Comparison of ENCODE assay signal across 26 mouse cellular contexts in the genomic region with DNA sequence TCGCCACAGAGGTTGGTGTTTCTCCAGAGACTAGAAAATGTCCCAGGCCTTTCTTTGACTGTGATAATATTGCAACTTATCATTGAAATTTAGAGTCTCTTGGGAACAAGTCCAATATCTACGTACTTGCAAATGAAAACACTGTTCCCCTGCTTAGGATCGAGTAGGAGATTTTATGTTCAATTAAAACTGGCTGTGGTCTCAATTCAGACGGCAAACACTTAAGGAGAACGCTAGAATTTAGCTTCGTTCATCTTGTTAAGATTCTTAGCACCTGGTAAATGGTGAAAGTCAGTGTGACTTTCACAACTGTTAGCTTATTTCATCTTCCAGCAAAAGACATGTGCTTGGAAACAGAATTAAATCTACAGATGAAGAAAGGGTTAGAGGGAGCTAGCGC. TPM values are rescaled to one million over a fixed set of nuclear protein-coding genes. Genes with fewer than 3 reads are reported as not detected.
"Had no signal": no experiment of that assay in that cellular context is flagged by ENCODE, and none has a peak within 500 bp of the region (broad histone marks: within the 10 kb centered on the region; RNA-seq: fewer than 3 reads in every experiment).

No protein-coding gene starts in this region.

- H3K27me3 ChIP-seq: lung, embryonic 15.5 days; megakaryocyte, embryonic 14.5 days; midbrain, embryonic 13.5 days; midbrain, embryonic 15.5 days had no signal

- H3K9me3 ChIP-seq: lung, embryonic 15.5 days; midbrain, embryonic 13.5 days; midbrain, embryonic 15.5 days had no signal

- H3K4me1 ChIP-seq: lung, embryonic 15.5 days; megakaryocyte, embryonic 14.5 days; midbrain, embryonic 13.5 days; midbrain, embryonic 15.5 days had no signal

- ATAC-seq: liver, postnatal 0 days; lung, postnatal 0 days; midbrain, embryonic 13.5 days had no signal

- H3K36me3 ChIP-seq: lung, embryonic 15.5 days; midbrain, embryonic 13.5 days; midbrain, embryonic 15.5 days had no signal

- DNase-seq: liver, postnatal 0 days; lung, adult 2 months; lung, postnatal 14 days; lung, postnatal 36 days; retina, postnatal 1 day; right cerebral cortex, adult 18-20 months; right cerebral cortex, postnatal 25 days; right cerebral cortex, postnatal 4 days; spleen, adult 18-20 months; thymus, adult 18-20 months; thymus, postnatal 14 days; thymus, postnatal 36 days had no signal

- H3K4me3 ChIP-seq: lung, embryonic 15.5 days; megakaryocyte, embryonic 14.5 days; midbrain, embryonic 13.5 days; midbrain, embryonic 15.5 days had no signal

- H3K9ac ChIP-seq: liver, postnatal 0 days; lung, embryonic 15.5 days; midbrain, embryonic 13.5 days; midbrain, embryonic 15.5 days had no signal

- H3K4me2 ChIP-seq: lung, embryonic 15.5 days; midbrain, embryonic 11.5 days; midbrain, embryonic 13.5 days; midbrain, embryonic 15.5 days had no signal

- H3K27ac ChIP-seq: lung, embryonic 15.5 days; macrophage; midbrain, embryonic 13.5 days; midbrain, embryonic 15.5 days had no signal

RNA-seq across cellular contexts. Expression of a gene that starts 17.1 kb away (rescaled TPM):
- polyA plus RNA-seq: lung, adult 2 months; lung, embryonic 15.5 days; macrophage; midbrain, embryonic 11.5 days; midbrain, embryonic 15.5 days; midbrain, postnatal 0 days; neural tube, embryonic 11.5 days; neural tube, embryonic 14.5 days; small intestine, adult 2 months; stomach, embryonic 14.5 days; thymus, postnatal 0 days had no signal

RNA-seq across cellular contexts. Expression of a gene that starts 17.3 kb away (rescaled TPM):
- polyA plus RNA-seq: liver, postnatal 0 days; lung, adult 2 months; lung, embryonic 15.5 days; lung, postnatal 0 days; macrophage; midbrain, embryonic 11.5 days; midbrain, embryonic 13.5 days; midbrain, embryonic 15.5 days; midbrain, postnatal 0 days; neural tube, embryonic 11.5 days; neural tube, embryonic 14.5 days; small intestine, adult 2 months; stomach, embryonic 14.5 days; stomach, embryonic 16.5 days; thymus, postnatal 0 days had no signal

RNA-seq across cellular contexts. Expression of a gene that starts 29.1 kb away (rescaled TPM):
- polyA plus RNA-seq: liver, postnatal 0 days; lung, embryonic 15.5 days; lung, postnatal 0 days; macrophage; midbrain, embryonic 11.5 days; midbrain, embryonic 13.5 days; midbrain, embryonic 15.5 days; midbrain, postnatal 0 days; neural tube, embryonic 11.5 days; neural tube, embryonic 14.5 days; small intestine, adult 2 months; stomach, embryonic 14.5 days; stomach, embryonic 16.5 days; thymus, postnatal 0 days had no signal
